Mouse (Mus musculus) G1E-ER4 (cell line): ENCODE measurements around the gene Ung. TPM values are rescaled to one million over a fixed set of nuclear protein-coding genes. Genes with fewer than 3 reads are reported as not detected.

ENCODE experiments used
- GATA1 ChIP-seq: IDR thresholded peaks from one replicate; pipeline ENCODE4 v1.8.0; 2012; ENCODE audit warnings: low read length, inconsistent platforms
- polyA plus RNA-seq: library from polyadenylated mRNA; stranded (reverse); fragments of >175 nt; gene quantifications from 2 replicates; pipeline ENCODE4 v1.2.3, GENCODE M21; 2012

Gene Ung
- polyA plus RNA-seq, 1 experiment, result 73.3 TPM

- no peak for TF ChIP-seq GATA1
Measured at GRCm38 (mm10) chr5:114147043-114147972, 17.1 kb downstream of the Ung start.

GRCm38 (mm10) chr5:114152359-114153092 lies 22.3 kb downstream of the Ung start:
- no peak for TF ChIP-seq GATA1

- TF ChIP-seq GATA1, result no peak
Measured at GRCm38 (mm10) chr5:114153490-114153889, 23.3 kb downstream of the Ung start.

- no peak for TF ChIP-seq GATA1
Measured at GRCm38 (mm10) chr5:114154765-114155164, 24.6 kb downstream of the Ung start.

GRCm38 (mm10) chr5:114155168-114155933 lies 25.2 kb downstream of the Ung start:
- no peak for TF ChIP-seq GATA1

- TF ChIP-seq GATA1, result no peak
Measured at GRCm38 (mm10) chr5:114157236-114157635, 27.1 kb downstream of the Ung start.

GRCm38 (mm10) chr5:114161424-114161823 lies 31.2 kb downstream of the Ung start:
- no peak for TF ChIP-seq GATA1

GRCm38 (mm10) chr5:114162106-114162815 lies 32.1 kb downstream of the Ung start:
- no peak for TF ChIP-seq GATA1

- TF ChIP-seq GATA1, result no peak
Measured at GRCm38 (mm10) chr5:114163117-114163696, 33.0 kb downstream of the Ung start.

GRCm38 (mm10) chr5:114170345-114170744 lies 40.2 kb downstream of the Ung start:
- TF ChIP-seq GATA1, result no peak

GRCm38 (mm10) chr5:114172936-114173335 lies 42.8 kb downstream of the Ung start:
- no peak for TF ChIP-seq GATA1

GRCm38 (mm10) chr5:114173458-114173857 lies 43.3 kb downstream of the Ung start:
- no peak for TF ChIP-seq GATA1

- TF ChIP-seq GATA1, result no peak
Measured at GRCm38 (mm10) chr5:114173877-114174581, 43.8 kb downstream of the Ung start.

GRCm38 (mm10) chr5:114174639-114175038 lies 44.5 kb downstream of the Ung start:
- no peak for TF ChIP-seq GATA1
